Mouse (Mus musculus): ENCODE measurements around the gene Zc3h12d. TPM values are rescaled to one million over a fixed set of nuclear protein-coding genes. Genes with fewer than 3 reads are reported as not detected.

Zc3h12d gene
- polyA plus RNA-seq, 1 experiment = not detected

GRCm38 (mm10) chr10:7819603-7820002 is 12.7 kb upstream of the Zc3h12d start:
- Histone ChIP-seq H3K4me3 (no peak overlapping the region), H3K79me2 (ENCODE audit: control insufficient read depth, insufficient read depth) (no peaks in the 10 kb centered on the region), H3K4me2 (ENCODE audit: low read depth) (no peak overlapping the region), H3K36me3 (ENCODE audit: control insufficient read depth, insufficient read depth) (peaks cover 37% of the 10 kb centered on the region), H3ac (ENCODE audit: control insufficient read depth, insufficient read length) (no peak overlapping the region), H3K27me3 (ENCODE audit: control insufficient read depth, insufficient read depth, insufficient read length) (no peaks in the 10 kb centered on the region)
- no peak for TF ChIP-seq POLR2A (IDR thresholded peaks at IDR 0.05; ENCODE audit: insufficient read length, low read depth)
- TF ChIP-seq MYOG (IDR thresholded peaks at IDR 0.05; ENCODE audit: control insufficient read depth in 1 of 3, insufficient read depth in 1 of 3, insufficient read length in 2 of 3, low read depth in 2 of 3) = no peak
- no peak for TF ChIP-seq CEBPB (IDR thresholded peaks at IDR 0.05; ENCODE audit: insufficient read depth, poor library complexity, severe bottlenecking)
- TF ChIP-seq E2F4 (IDR thresholded peaks at IDR 0.05; ENCODE audit: insufficient read depth) = no peak
- TF ChIP-seq TCF3 (IDR thresholded peaks at IDR 0.05; ENCODE audit: insufficient read length, low read depth) = no peak
- TF ChIP-seq POLR2AphosphoS2 (IDR thresholded peaks at IDR 0.05; ENCODE audit: insufficient read length, low read depth) = no peak
- no peak for TF ChIP-seq MYOD1 (IDR thresholded peaks at IDR 0.05; ENCODE audit: control insufficient read depth in 1 of 3, insufficient read length in 2 of 3, low read depth in 2 of 3)
- no peak for TF ChIP-seq REST (IDR thresholded peaks at IDR 0.05; ENCODE audit: insufficient read depth, insufficient read length)
- TF ChIP-seq TCF12 (IDR thresholded peaks at IDR 0.05; ENCODE audit: insufficient read depth, poor library complexity, severe bottlenecking) = no peak
- no peak for TF ChIP-seq MAX (IDR thresholded peaks at IDR 0.05; ENCODE audit: low read depth)
- TF ChIP-seq USF1 (IDR thresholded peaks at IDR 0.05; ENCODE audit: low read depth) = no peak
- no peak for TF ChIP-seq SRF (IDR thresholded peaks at IDR 0.05; ENCODE audit: control insufficient read depth, insufficient read length, low read depth)

- TF ChIP-seq POLR2AphosphoS2 (IDR thresholded peaks at IDR 0.05; ENCODE audit: insufficient read length, low read depth) (no peak), E2F4 (IDR thresholded peaks at IDR 0.05; ENCODE audit: insufficient read depth) (no peak), TCF12 (IDR thresholded peaks at IDR 0.05; ENCODE audit: insufficient read depth, poor library complexity, severe bottlenecking) (no peak), MYOD1 (IDR thresholded peaks at IDR 0.05; ENCODE audit: control insufficient read depth in 1 of 3, insufficient read length in 2 of 3, low read depth in 2 of 3) (no peak), SRF (IDR thresholded peaks at IDR 0.05; ENCODE audit: control insufficient read depth, insufficient read length, low read depth) (no peak), USF1 (IDR thresholded peaks at IDR 0.05; ENCODE audit: low read depth) (no peak), MYOG (IDR thresholded peaks at IDR 0.05; ENCODE audit: control insufficient read depth in 1 of 3, insufficient read depth in 1 of 3, insufficient read length in 2 of 3, low read depth in 2 of 3) (no peak)
- H3K4me3 ChIP-seq = no peak overlapping the region
- no peaks in the 10 kb centered on the region for H3K27me3 ChIP-seq (ENCODE audit: control insufficient read depth, insufficient read depth, insufficient read length)
- H3K4me2 ChIP-seq (ENCODE audit: low read depth) = no peak overlapping the region
- no peaks in the 10 kb centered on the region for H3K79me2 ChIP-seq (ENCODE audit: control insufficient read depth, insufficient read depth)
- H3K36me3 ChIP-seq (ENCODE audit: control insufficient read depth, insufficient read depth) = peaks cover 35% of the 10 kb centered on the region
- H3ac ChIP-seq (ENCODE audit: control insufficient read depth, insufficient read length) = no peak overlapping the region
Measured at GRCm38 (mm10) chr10:7820171-7820570, 12.1 kb upstream of the Zc3h12d start.

GRCm38 (mm10) chr10:7821981-7822380 is 10.3 kb upstream of the Zc3h12d start:
- Histone ChIP-seq H3K27me3 (ENCODE audit: control insufficient read depth, insufficient read depth, insufficient read length) (no peaks in the 10 kb centered on the region), H3K4me3 (no peak overlapping the region), H3K4me2 (ENCODE audit: low read depth) (no peak overlapping the region), H3K36me3 (ENCODE audit: control insufficient read depth, insufficient read depth) (peaks cover 28% of the 10 kb centered on the region), H3ac (ENCODE audit: control insufficient read depth, insufficient read length) (no peak overlapping the region), H3K79me2 (ENCODE audit: control insufficient read depth, insufficient read depth) (no peaks in the 10 kb centered on the region)
- TF ChIP-seq POLR2AphosphoS2 (IDR thresholded peaks at IDR 0.05; ENCODE audit: insufficient read length, low read depth) = no peak
- no peak for TF ChIP-seq MAX (IDR thresholded peaks at IDR 0.05; ENCODE audit: low read depth)
- TF ChIP-seq CEBPB (IDR thresholded peaks at IDR 0.05; ENCODE audit: insufficient read depth, poor library complexity, severe bottlenecking) = no peak
- TF ChIP-seq MYOG (IDR thresholded peaks at IDR 0.05; ENCODE audit: control insufficient read depth in 1 of 3, insufficient read depth in 1 of 3, insufficient read length in 2 of 3, low read depth in 2 of 3) = no peak
- no peak for TF ChIP-seq USF1 (IDR thresholded peaks at IDR 0.05; ENCODE audit: low read depth)
- TF ChIP-seq E2F4 (IDR thresholded peaks at IDR 0.05; ENCODE audit: insufficient read depth) = no peak
- no peak for TF ChIP-seq SRF (IDR thresholded peaks at IDR 0.05; ENCODE audit: control insufficient read depth, insufficient read length, low read depth)
- no peak for TF ChIP-seq POLR2A (IDR thresholded peaks at IDR 0.05; ENCODE audit: insufficient read length, low read depth)
- no peak for TF ChIP-seq MYOD1 (IDR thresholded peaks at IDR 0.05; ENCODE audit: control insufficient read depth in 1 of 3, insufficient read length in 2 of 3, low read depth in 2 of 3)
- TF ChIP-seq REST (IDR thresholded peaks at IDR 0.05; ENCODE audit: insufficient read depth, insufficient read length) = no peak
- TF ChIP-seq TCF12 (IDR thresholded peaks at IDR 0.05; ENCODE audit: insufficient read depth, poor library complexity, severe bottlenecking) = no peak
- no peak for TF ChIP-seq TCF3 (IDR thresholded peaks at IDR 0.05; ENCODE audit: insufficient read length, low read depth)

- no peaks in the 10 kb centered on the region for H3K79me2 ChIP-seq (ENCODE audit: control insufficient read depth, insufficient read depth)
- TF ChIP-seq TCF12 (IDR thresholded peaks at IDR 0.05; ENCODE audit: insufficient read depth, poor library complexity, severe bottlenecking) = no peak
- TF ChIP-seq E2F4 (IDR thresholded peaks at IDR 0.05; ENCODE audit: insufficient read depth) = no peak
- no peak for TF ChIP-seq MYOG (IDR thresholded peaks at IDR 0.05; ENCODE audit: control insufficient read depth in 1 of 3, insufficient read depth in 1 of 3, insufficient read length in 2 of 3, low read depth in 2 of 3)
- H3K36me3 ChIP-seq (ENCODE audit: control insufficient read depth, insufficient read depth) = peaks cover 20% of the 10 kb centered on the region
- H3K4me2 ChIP-seq (ENCODE audit: low read depth) = no peak overlapping the region
- H3ac ChIP-seq (ENCODE audit: control insufficient read depth, insufficient read length) = no peak overlapping the region
- H3K4me3 ChIP-seq = no peak overlapping the region
- H3K27me3 ChIP-seq (ENCODE audit: control insufficient read depth, insufficient read depth, insufficient read length) = no peaks in the 10 kb centered on the region
Measured at GRCm38 (mm10) chr10:7824663-7825280, 7.5 kb upstream of the Zc3h12d start.

- H3K27me3 ChIP-seq (ENCODE audit: control insufficient read depth, insufficient read depth, insufficient read length) = no peaks in the 10 kb centered on the region
- no peak overlapping the region for H3ac ChIP-seq (ENCODE audit: control insufficient read depth, insufficient read length)
- H3K79me2 ChIP-seq (ENCODE audit: control insufficient read depth, insufficient read depth) = no peaks in the 10 kb centered on the region
- no peak for TF ChIP-seq SRF (IDR thresholded peaks at IDR 0.05; ENCODE audit: control insufficient read depth, insufficient read length, low read depth)
- no peak for TF ChIP-seq USF1 (IDR thresholded peaks at IDR 0.05; ENCODE audit: low read depth)
- TF ChIP-seq E2F4 (IDR thresholded peaks at IDR 0.05; ENCODE audit: insufficient read depth) = no peak
- TF ChIP-seq POLR2AphosphoS2 (IDR thresholded peaks at IDR 0.05; ENCODE audit: insufficient read length, low read depth) = no peak
- no peak for TF ChIP-seq REST (IDR thresholded peaks at IDR 0.05; ENCODE audit: insufficient read depth, insufficient read length)
- TF ChIP-seq MYOD1 (IDR thresholded peaks at IDR 0.05; ENCODE audit: control insufficient read depth in 1 of 3, insufficient read length in 2 of 3, low read depth in 2 of 3) = no peak
- no peak for TF ChIP-seq MYOG (IDR thresholded peaks at IDR 0.05; ENCODE audit: control insufficient read depth in 1 of 3, insufficient read depth in 1 of 3, insufficient read length in 2 of 3, low read depth in 2 of 3)
- TF ChIP-seq CEBPB (IDR thresholded peaks at IDR 0.05; ENCODE audit: insufficient read depth, poor library complexity, severe bottlenecking) = no peak
- TF ChIP-seq MAX (IDR thresholded peaks at IDR 0.05; ENCODE audit: low read depth) = no peak
- no peak for TF ChIP-seq POLR2A (IDR thresholded peaks at IDR 0.05; ENCODE audit: insufficient read length, low read depth)
- no peak for TF ChIP-seq TCF12 (IDR thresholded peaks at IDR 0.05; ENCODE audit: insufficient read depth, poor library complexity, severe bottlenecking)
- TF ChIP-seq TCF3 (IDR thresholded peaks at IDR 0.05; ENCODE audit: insufficient read length, low read depth) = no peak
- no peak overlapping the region for H3K4me2 ChIP-seq (ENCODE audit: low read depth)
- peaks cover 15% of the 10 kb centered on the region for H3K36me3 ChIP-seq (ENCODE audit: control insufficient read depth, insufficient read depth)
- H3K4me3 ChIP-seq = no peak overlapping the region
Measured at GRCm38 (mm10) chr10:7825281-7825665, 7.0 kb upstream of the Zc3h12d start.
